Mouse (Mus musculus) common myeloid progenitor, adult 5-6 weeks (primary cell): Measurements from ENCODE around the gene Hist2h2ac. TPM values are rescaled to one million over a fixed set of nuclear protein-coding genes. Genes with fewer than 3 reads are reported as not detected.

Experiments used
- ATAC-seq: replicated peaks from 2 replicates; pipeline ENCODE4 v1.8.0; 2016; ENCODE audit warnings: low read depth, mild to moderate bottlenecking, moderate TSS enrichment, inconsistent platforms; ENCODE audit not compliant: poor library complexity, severe bottlenecking
- total RNA-seq: library from RNA; stranded (forward); fragments of 200-1000, 187-1606 nt; gene quantifications from 2 replicates; pipeline ENCODE4 v1.2.3, GENCODE M21; 2017

Gene Hist2h2ac
- 2,555 and 2,638 TPM in 2 replicates for total RNA-seq

DNA sequence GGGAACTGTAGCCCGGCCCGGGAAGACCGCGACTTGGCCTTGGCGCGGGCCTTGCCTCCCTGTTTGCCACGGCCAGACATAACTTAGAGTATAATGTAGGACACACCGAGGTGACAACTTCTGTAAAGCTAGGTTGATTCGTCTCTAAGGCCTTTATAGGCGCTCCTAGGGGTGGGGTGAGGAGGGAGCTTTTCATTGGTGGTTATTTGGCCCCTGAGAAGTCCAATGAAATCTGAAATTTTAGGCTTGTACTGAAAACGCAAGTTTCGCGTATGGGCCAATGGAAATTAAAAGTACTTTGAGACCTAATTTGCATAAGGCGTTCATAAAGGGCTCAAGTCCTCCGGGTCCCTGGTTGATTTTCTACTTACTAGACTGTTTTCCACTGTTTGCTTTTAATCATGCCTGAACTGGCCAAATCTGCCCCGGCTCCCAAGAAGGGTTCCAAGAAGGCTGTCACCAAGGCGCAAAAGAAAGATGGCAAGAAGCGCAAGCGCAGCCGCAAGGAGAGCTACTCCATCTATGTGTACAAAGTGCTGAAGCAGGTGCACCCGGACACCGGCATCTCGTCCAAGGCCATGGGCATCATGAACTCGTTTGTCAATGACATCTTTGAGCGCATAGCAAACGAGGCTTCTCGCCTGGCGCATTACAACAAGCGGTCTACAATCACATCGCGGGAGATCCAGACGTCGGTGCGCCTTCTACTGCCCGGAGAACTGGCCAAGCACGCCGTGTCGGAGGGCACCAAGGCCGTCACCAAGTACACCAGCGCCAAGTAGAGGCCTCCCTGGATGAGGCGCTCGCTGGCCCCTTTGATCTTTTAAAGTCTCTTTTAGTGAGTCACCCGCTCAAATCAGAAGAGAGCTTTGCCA, at the start of gene Hist2h2ac, which contains the start of gene Hist2h2be:
Gene Hist2h2ac, minus strand, starts transcription at position 116 of the 875 bp plus-strand sequence.
Gene Hist2h2be, plus strand, starts transcription at position 355 of the 875 bp plus-strand sequence.
- peak; percentile 82 for ATAC-seq

- ATAC-seq: peak; percentile 85
Observed at GRCm38 (mm10) chr3:96269511-96270474, 49.1 kb upstream of the Hist2h2ac start, which contains the start of gene Hist2h2bb. Gene Hist2h2bb (plus strand): TSS chr3:96269752.

- peak; percentile 10; the same call in 1 of the 2 replicates for ATAC-seq
Observed at GRCm38 (mm10) chr3:96268776-96269378, 48.2 kb upstream of the Hist2h2ac start.

DNA sequence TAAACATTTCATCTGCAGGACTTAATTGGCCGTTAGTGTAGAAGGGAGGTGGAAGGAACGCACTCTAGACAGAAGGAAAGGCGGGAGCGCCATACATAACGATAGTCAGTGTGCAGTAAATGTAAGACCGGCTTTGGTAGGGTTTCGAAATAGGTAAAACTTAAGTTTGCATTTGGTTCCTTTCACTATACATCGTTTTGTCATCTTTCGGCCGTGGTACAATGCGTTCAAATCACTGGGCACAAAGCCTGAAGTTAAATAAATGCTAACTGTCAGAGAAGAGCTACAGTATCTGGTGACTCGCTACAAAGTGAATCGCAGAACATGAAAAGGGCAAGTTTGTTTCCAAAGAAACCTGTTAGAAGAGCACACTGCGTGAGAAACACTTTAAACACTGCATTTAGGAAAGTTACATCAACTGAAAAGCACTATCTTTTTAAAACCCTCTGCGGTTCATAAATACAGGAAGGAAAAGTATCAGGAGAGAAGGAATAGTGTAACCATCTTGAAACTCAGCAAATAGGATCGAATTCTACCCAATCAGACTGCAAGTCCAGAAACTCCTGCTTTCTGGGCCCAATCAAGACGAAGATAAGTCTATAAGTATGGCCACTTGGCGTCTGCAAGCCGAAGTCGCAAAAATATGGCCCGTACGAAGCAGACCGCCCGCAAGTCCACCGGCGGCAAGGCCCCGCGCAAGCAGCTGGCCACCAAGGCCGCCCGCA, 47.5 kb upstream of the Hist2h2ac start, which contains the start of gene Hist2h3b:
Gene Hist2h3b, plus strand, starts transcription at position 604 of the 725 bp plus-strand sequence.
- peak; percentile 31 for ATAC-seq

GRCm38 (mm10) chr3:96267541-96267940, 46.9 kb upstream of the Hist2h2ac start:
- no peak for ATAC-seq

GRCm38 (mm10) chr3:96266132-96266710, 45.5 kb upstream of the Hist2h2ac start:
- no peak for ATAC-seq

DNA sequence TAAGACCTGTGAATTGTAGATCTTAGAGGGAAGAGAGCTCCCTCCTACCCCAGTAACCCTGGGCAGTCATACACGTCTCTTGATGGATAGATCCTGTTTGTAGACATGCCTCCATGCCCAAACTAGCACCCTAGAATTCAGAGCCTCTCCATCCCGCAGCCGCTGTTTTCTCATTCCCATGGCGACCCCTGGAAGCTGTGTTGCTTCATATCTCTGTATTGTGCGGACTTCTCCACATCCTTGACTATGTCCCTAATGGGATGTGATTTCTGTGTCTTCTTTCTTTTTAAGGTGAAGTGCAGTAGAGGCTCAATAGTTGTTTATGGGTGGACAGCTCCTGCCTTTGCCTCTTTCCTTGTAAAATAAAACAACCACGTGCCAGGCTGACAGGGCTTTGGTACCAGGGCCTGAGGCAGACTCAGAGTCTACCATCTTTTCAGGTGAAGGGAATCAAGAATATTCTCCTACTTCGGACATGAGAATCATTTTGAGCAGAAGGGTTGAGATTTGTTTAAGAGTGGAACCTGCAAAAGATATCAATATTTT, 43.8 kb upstream of the Hist2h2ac start:
- no peak for ATAC-seq

GRCm38 (mm10) chr3:96263558-96264403, 43.1 kb upstream of the Hist2h2ac start:
- ATAC-seq: peak; percentile 35

- peak; percentile 86 for ATAC-seq
Observed at GRCm38 (mm10) chr3:96262979-96263550, 42.4 kb upstream of the Hist2h2ac start, which contains the start of gene Hist2h4. Gene Hist2h4 (minus strand): TSS chr3:96263311.

DNA sequence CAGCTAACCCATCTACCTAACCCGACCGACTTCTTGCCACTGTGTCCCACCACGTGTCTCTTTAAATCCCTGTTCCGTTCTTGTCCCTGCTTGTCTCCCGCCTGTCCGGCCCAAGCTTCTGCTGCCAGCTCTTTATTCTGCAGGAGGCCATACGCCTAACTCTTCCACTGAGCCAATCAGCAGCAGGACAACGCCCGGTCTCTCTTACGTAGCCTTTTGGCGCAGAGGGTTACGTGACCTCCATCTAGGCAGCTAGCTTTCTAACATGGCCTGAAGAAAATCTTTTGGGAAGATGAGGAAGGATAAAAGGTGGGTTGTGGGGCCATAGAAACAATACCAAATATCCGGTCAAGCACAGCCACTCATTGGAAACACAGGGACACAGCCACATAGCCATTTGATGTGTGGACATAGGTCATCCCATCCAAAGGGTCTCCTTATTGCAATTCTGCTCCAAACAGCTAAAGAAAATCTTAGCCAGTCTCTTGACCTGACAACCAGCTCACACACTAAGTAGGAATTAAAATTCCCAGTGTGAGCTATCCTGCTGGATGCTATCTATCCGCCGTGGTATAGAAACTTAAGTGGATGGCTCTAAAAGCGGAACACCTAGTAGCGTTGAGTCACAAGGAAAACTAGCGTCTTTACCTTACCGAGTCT, 41.7 kb upstream of the Hist2h2ac start:
- peak; percentile 66 for ATAC-seq

- no peak for ATAC-seq
Observed at GRCm38 (mm10) chr3:96261623-96262022, 40.9 kb upstream of the Hist2h2ac start.

- no peak for ATAC-seq
Observed at GRCm38 (mm10) chr3:96260220-96260619, 39.5 kb upstream of the Hist2h2ac start.

GRCm38 (mm10) chr3:96257190-96257589, 36.5 kb upstream of the Hist2h2ac start:
- no peak for ATAC-seq

DNA sequence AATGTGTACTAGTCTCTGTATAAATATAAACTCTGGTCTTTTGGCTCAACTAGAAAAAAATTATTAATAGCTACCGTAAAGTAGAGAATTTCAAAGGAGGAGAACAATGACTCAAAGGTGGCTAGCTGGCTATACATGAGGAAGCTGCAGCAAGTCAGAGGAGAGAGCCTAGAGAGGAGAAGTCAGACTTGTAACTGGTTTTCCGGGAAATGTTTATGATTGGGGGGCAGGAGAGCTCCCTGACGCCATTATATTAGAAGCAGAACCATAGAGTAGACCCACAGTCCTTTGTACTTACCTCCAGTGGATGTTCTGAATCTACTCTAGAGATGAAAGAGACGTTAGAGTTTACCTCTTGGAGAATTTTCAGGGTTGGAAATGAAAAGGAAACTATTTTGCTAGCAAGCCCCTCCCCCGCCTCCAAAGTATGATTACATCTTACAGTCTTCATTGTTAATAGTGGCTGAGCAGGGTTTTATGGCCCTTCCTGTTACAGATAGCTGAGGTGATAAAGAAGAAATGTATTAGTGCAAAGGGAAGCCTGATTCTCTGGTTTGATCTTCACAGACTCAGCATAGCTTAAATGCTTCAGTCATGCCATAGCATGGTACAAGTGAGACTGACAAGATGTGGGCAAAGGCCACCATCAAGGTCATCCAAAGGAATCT, 35.4 kb upstream of the Hist2h2ac start:
- no peak for ATAC-seq

GRCm38 (mm10) chr3:96254683-96255355, 34.1 kb upstream of the Hist2h2ac start:
- ATAC-seq: 0 out of 2 replicates have a peak, but pooled peaks have one; percentile 37

GRCm38 (mm10) chr3:96251787-96252186, 31.1 kb upstream of the Hist2h2ac start:
- peak; percentile 58 for ATAC-seq
